Mouse (Mus musculus): ENCODE measurements around the gene Mad2l2. TPM values are rescaled to one million over a fixed set of nuclear protein-coding genes. Genes with fewer than 3 reads are reported as not detected.

The Mad2l2 gene
- polyA plus RNA-seq, 1 experiment from 2014 or later = 78.3 TPM

GRCm38 (mm10) chr4:148151267-148152168 lies 21.3 kb downstream of the Mad2l2 start, which contains the start of gene Fbxo6:
TSS of gene Fbxo6 (minus strand) at chr4:148152140.
- peaks cover 37% of the 10 kb centered on the region for H3K36me3 ChIP-seq
- peak within 1 kb of the TSS; percentile 73 for H3K9ac ChIP-seq
- peak within 1 kb of the TSS; percentile 97 for H3K4me2 ChIP-seq (replicated peaks)
- H3K4me3 ChIP-seq = peak within 1 kb of the TSS; percentile 68
- H3K27ac ChIP-seq = peak within 1 kb of the TSS; percentile 55; the same call in 1 of the 2 replicates
- WGBS = 1% methylated on average over 46 of the region's 67 CpGs
- peak; percentile 88 for ATAC-seq (ENCODE audit: low FRiP score, low read depth)
- no peaks in the 10 kb centered on the region for H3K9me3 ChIP-seq
- peaks cover 26% of the 10 kb centered on the region for H3K4me1 ChIP-seq
- no peaks in the 10 kb centered on the region for H3K27me3 ChIP-seq

- H3K27me3 ChIP-seq = no peaks in the 10 kb centered on the region
- H3K4me1 ChIP-seq = peaks cover 26% of the 10 kb centered on the region
- WGBS = 80% methylated on average over 5 of the region's 5 CpGs
- H3K27ac ChIP-seq = no peak overlapping the region
- H3K4me2 ChIP-seq (replicated peaks) = no peak overlapping the region
- peaks cover 38% of the 10 kb centered on the region for H3K36me3 ChIP-seq
- H3K4me3 ChIP-seq = no peak overlapping the region
- no peaks in the 10 kb centered on the region for H3K9me3 ChIP-seq
- ATAC-seq (ENCODE audit: low FRiP score, low read depth) = no peak
- no peak overlapping the region for H3K9ac ChIP-seq
Measured at GRCm38 (mm10) chr4:148152547-148152946, 22.4 kb downstream of the Mad2l2 start.

GRCm38 (mm10) chr4:148154006-148154405 lies 23.8 kb downstream of the Mad2l2 start:
- H3K27ac ChIP-seq = no peak overlapping the region
- peaks cover 33% of the 10 kb centered on the region for H3K4me1 ChIP-seq
- no peaks in the 10 kb centered on the region for H3K9me3 ChIP-seq
- H3K9ac ChIP-seq = no peak overlapping the region
- H3K4me3 ChIP-seq = no peak overlapping the region
- H3K36me3 ChIP-seq = peaks cover 37% of the 10 kb centered on the region
- 88% methylated on average over 4 of the region's 4 CpGs for WGBS
- no peak for ATAC-seq (ENCODE audit: low FRiP score, low read depth)
- no peaks in the 10 kb centered on the region; the same call in 1 of the 2 replicates for H3K27me3 ChIP-seq
- H3K4me2 ChIP-seq (replicated peaks) = no peak overlapping the region

- 55% methylated on average over 3 of the region's 3 CpGs for WGBS
- no peaks in the 10 kb centered on the region for H3K9me3 ChIP-seq
- peaks cover 29% of the 10 kb centered on the region for H3K4me1 ChIP-seq
Measured at GRCm38 (mm10) chr4:148154982-148155381, 24.8 kb downstream of the Mad2l2 start.

GRCm38 (mm10) chr4:148158436-148159348 lies 28.5 kb downstream of the Mad2l2 start:
- Histone ChIP-seq H3K9me3 (no peaks in the 10 kb centered on the region), H3K4me2 (replicated peaks) (peak overlapping the region; percentile 97), H3K4me1 (peaks cover 25% of the 10 kb centered on the region), H3K36me3 (peaks cover 33% of the 10 kb centered on the region), H3K27ac (no peak overlapping the region), H3K4me3 (peak overlapping the region; percentile 68), H3K27me3 (peaks cover 36% of the 10 kb centered on the region), H3K9ac (peak overlapping the region; percentile 74)
- WGBS = 31% methylated on average over 27 of the region's 27 CpGs
- ATAC-seq (ENCODE audit: low FRiP score, low read depth) = no peak

More at GRCm38 (mm10) chr4:148154982-148155381, 24.8 kb downstream of the Mad2l2 start:
- Histone ChIP-seq H3K4me3 (no peak overlapping the region), H3K27ac (no peak overlapping the region), H3K36me3 (peaks cover 37% of the 10 kb centered on the region), H3K27me3 (no peaks in the 10 kb centered on the region; the same call in 1 of the 2 replicates), H3K4me2 (replicated peaks) (no peak overlapping the region), H3K9ac (no peak overlapping the region)
- ATAC-seq (ENCODE audit: low FRiP score, low read depth) = no peak

- Histone ChIP-seq H3K27ac (peak overlapping the region; percentile 44; the same call in 1 of the 2 replicates), H3K27me3 (peaks cover 47% of the 10 kb centered on the region)
Measured at GRCm38 (mm10) chr4:148159544-148160435, 29.6 kb downstream of the Mad2l2 start.

GRCm38 (mm10) chr4:148160436-148161390 lies 30.5 kb downstream of the Mad2l2 start, which contains the start of the genes Fbxo44 and Fbxo2:
TSS of gene Fbxo44 (minus strand) at chr4:148160482.
TSS of gene Fbxo2 (plus strand) at chr4:148160621.
- Histone ChIP-seq H3K9ac (peak within 1 kb of the TSS; percentile 74), H3K4me3 (peak within 1 kb of the TSS; percentile 68), H3K9me3 (no peaks in the 10 kb centered on the region), H3K36me3 (peaks cover 21% of the 10 kb centered on the region), H3K27me3 (peaks cover 56% of the 10 kb centered on the region), H3K4me2 (replicated peaks) (peak within 1 kb of the TSS; percentile 97), H3K27ac (peak within 1 kb of the TSS; percentile 44; the same call in 1 of the 2 replicates), H3K4me1 (peaks cover 41% of the 10 kb centered on the region)
- ATAC-seq (ENCODE audit: low FRiP score, low read depth) = peak; percentile 76
- under 1% methylated on average over 43 of the region's 43 CpGs for WGBS

More at GRCm38 (mm10) chr4:148159544-148160435, 29.6 kb downstream of the Mad2l2 start:
- Histone ChIP-seq H3K9ac (peak overlapping the region; percentile 74), H3K36me3 (peaks cover 28% of the 10 kb centered on the region), H3K4me1 (peaks cover 35% of the 10 kb centered on the region), H3K4me2 (replicated peaks) (peak overlapping the region; percentile 97), H3K4me3 (peak overlapping the region; percentile 68), H3K9me3 (no peaks in the 10 kb centered on the region)
- peak; percentile 91 for ATAC-seq (ENCODE audit: low FRiP score, low read depth)
- under 1% methylated on average over 50 of the region's 55 CpGs for WGBS

- H3K9me3 ChIP-seq = no peaks in the 10 kb centered on the region
- no peak overlapping the region for H3K27ac ChIP-seq
- peaks cover 45% of the 10 kb centered on the region for H3K4me1 ChIP-seq
- peak overlapping the region; percentile 43; the same call in 1 of the 2 replicates for H3K9ac ChIP-seq
- H3K27me3 ChIP-seq = peaks cover 85% of the 10 kb centered on the region
- WGBS = under 1% methylated on average over 28 of the region's 29 CpGs
- peak; percentile 4; the same call in 1 of the 2 replicates for ATAC-seq (ENCODE audit: low FRiP score, low read depth)
- peak overlapping the region; percentile 37 for H3K4me3 ChIP-seq
- H3K36me3 ChIP-seq = no peaks in the 10 kb centered on the region
- peak overlapping the region; percentile 66 for H3K4me2 ChIP-seq (replicated peaks)
Measured at GRCm38 (mm10) chr4:148164002-148164439, 33.8 kb downstream of the Mad2l2 start.

- Histone ChIP-seq H3K9ac (no peak overlapping the region), H3K4me1 (peaks cover 40% of the 10 kb centered on the region), H3K36me3 (no peaks in the 10 kb centered on the region), H3K4me3 (peak overlapping the region; percentile 37), H3K27ac (no peak overlapping the region), H3K27me3 (peaks cover 88% of the 10 kb centered on the region), H3K4me2 (replicated peaks) (peak overlapping the region; percentile 66), H3K9me3 (no peaks in the 10 kb centered on the region)
- under 1% methylated on average over 16 of the region's 16 CpGs for WGBS
- ATAC-seq (ENCODE audit: low FRiP score, low read depth) = no peak
Measured at GRCm38 (mm10) chr4:148164461-148164860, 34.3 kb downstream of the Mad2l2 start.

GRCm38 (mm10) chr4:148165551-148165950 lies 35.4 kb downstream of the Mad2l2 start:
- H3K36me3 ChIP-seq = no peaks in the 10 kb centered on the region
- no peak overlapping the region for H3K4me2 ChIP-seq (replicated peaks)
- no peak overlapping the region for H3K27ac ChIP-seq
- no peak for ATAC-seq (ENCODE audit: low FRiP score, low read depth)
- H3K9ac ChIP-seq = no peak overlapping the region
- H3K27me3 ChIP-seq = peaks cover 92% of the 10 kb centered on the region
- no peak overlapping the region for H3K4me3 ChIP-seq
- 8% methylated on average over 17 of the region's 17 CpGs for WGBS
- peaks cover 37% of the 10 kb centered on the region for H3K4me1 ChIP-seq
- H3K9me3 ChIP-seq = no peaks in the 10 kb centered on the region

Measured in limb, embryonic 13.5 days (tissue).